24 mouse cellular contexts compared by ENCODE assay signal in the genomic region with DNA sequence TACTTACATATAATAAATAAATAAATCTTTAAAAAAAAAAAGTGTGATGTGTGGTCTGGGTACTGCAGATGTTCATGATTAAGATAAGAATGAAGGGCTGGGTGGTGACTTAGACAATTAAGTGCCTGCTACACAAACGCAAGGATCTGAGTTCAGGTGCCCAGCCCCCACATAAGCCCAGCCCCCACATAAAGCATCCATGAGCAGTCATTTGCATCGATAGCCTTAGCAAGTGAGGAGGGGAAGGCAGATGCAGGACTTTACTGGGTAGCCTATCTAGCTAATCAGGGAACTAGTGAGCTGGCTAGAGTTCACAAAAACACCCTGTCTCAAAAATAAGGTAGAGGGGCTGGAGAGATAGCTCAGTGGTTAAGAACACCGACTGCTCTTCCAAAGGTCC.
"Had no signal": no experiment of that assay in that cellular context is flagged by ENCODE, and none has a peak within 500 bp of the region (broad histone marks: within the 10 kb centered on the region; RNA-seq: fewer than 3 reads in every experiment).

No protein-coding gene starts in this region.

- H3K4me2 ChIP-seq: heart, embryonic 12.5 days; hindbrain, embryonic 13.5 days; hindbrain, embryonic 15.5 days; intestine, embryonic 15.5 days; limb, embryonic 12.5 days; liver, embryonic 12.5 days; liver, embryonic 15.5 days had no signal

- H3K9ac ChIP-seq: heart, embryonic 12.5 days; hindbrain, embryonic 13.5 days; hindbrain, embryonic 15.5 days; intestine, embryonic 15.5 days; limb, embryonic 12.5 days; liver, embryonic 12.5 days; liver, embryonic 15.5 days; liver, postnatal 0 days had no signal

- ATAC-seq: hindbrain, postnatal 0 days; intestine, embryonic 15.5 days; intestine, postnatal 0 days; liver, embryonic 12.5 days; liver, postnatal 0 days had no signal

- H3K27me3 ChIP-seq: heart, embryonic 12.5 days; hindbrain, embryonic 13.5 days; hindbrain, embryonic 15.5 days; intestine, embryonic 15.5 days; limb, embryonic 12.5 days; liver, embryonic 12.5 days; liver, embryonic 15.5 days had no signal

- H3K9me3 ChIP-seq: heart, embryonic 10.5 days; hindbrain, embryonic 13.5 days; hindbrain, embryonic 15.5 days; intestine, embryonic 15.5 days; limb, embryonic 10.5 days; limb, embryonic 12.5 days; liver, embryonic 15.5 days had no signal

- H3K4me3 ChIP-seq: heart, embryonic 10.5 days; heart, embryonic 12.5 days; hindbrain, embryonic 13.5 days; hindbrain, embryonic 15.5 days; intestine, embryonic 15.5 days; layer of hippocampus, adult 2 months; left cerebral cortex, adult 2 months; limb, embryonic 10.5 days; limb, embryonic 12.5 days; liver, embryonic 12.5 days; liver, embryonic 15.5 days had no signal

- H3K4me1 ChIP-seq: hindbrain, embryonic 13.5 days; hindbrain, embryonic 15.5 days; liver, embryonic 15.5 days had no signal

- H3K27ac ChIP-seq: heart, embryonic 10.5 days; hindbrain, embryonic 13.5 days; hindbrain, embryonic 15.5 days; hindbrain, postnatal 0 days; intestine, embryonic 15.5 days; layer of hippocampus, adult 2 months; left cerebral cortex, adult 2 months; limb, embryonic 10.5 days; limb, embryonic 12.5 days; liver, embryonic 12.5 days; liver, embryonic 15.5 days had no signal

- DNase-seq: gastrocnemius, postnatal 14 days; gastrocnemius, postnatal 36 days; heart, adult 18-20 months; heart, postnatal 10 days; heart, postnatal 36 days; kidney, adult 18-20 months; kidney, adult 8-10 months; kidney, postnatal 10 days; kidney, postnatal 4 days; liver; liver, postnatal 0 days had no signal

- H3K36me3 ChIP-seq: heart, embryonic 10.5 days; heart, embryonic 12.5 days; hindbrain, embryonic 13.5 days; hindbrain, embryonic 15.5 days; intestine, embryonic 15.5 days; limb, embryonic 10.5 days; limb, embryonic 12.5 days; liver, embryonic 12.5 days; liver, embryonic 15.5 days had no signal
